Mouse (Mus musculus): ENCODE results near the gene Appl2. TPM values are rescaled to one million over a fixed set of nuclear protein-coding genes. Genes with fewer than 3 reads are reported as not detected.

The Appl2 gene
- polyA plus RNA-seq, 1 experiment from 2014 or later = 42.7 TPM

DNA sequence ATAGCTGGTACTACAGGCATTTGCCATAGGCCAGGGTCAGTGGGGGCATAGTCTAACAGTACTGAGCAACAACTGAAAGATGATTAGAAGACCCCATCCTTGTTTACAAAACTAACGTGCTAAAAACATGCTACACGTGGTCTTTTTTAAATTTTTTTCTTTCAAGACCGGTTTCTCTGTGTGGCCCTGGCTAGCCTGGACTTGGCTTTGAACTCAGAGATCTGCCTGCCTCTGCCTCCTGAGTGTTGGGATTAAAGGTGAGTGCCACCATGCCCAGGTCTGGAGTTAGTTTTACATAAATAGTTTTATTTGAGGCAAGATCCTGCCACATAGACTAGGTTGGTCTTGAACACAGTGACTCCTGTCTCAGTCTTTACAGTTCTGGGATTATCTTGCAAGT is 41.4 kb downstream of the Appl2 start:
- 98% methylated on average over 3 of the region's 3 CpGs for WGBS
- Histone ChIP-seq H3K9ac (no peak overlapping the region), H3K4me3 (no peak overlapping the region), H3K36me3 (peaks cover 82% of the 10 kb centered on the region), H3K27me3 (no peaks in the 10 kb centered on the region), H3K4me1 (replicated peaks) (peaks cover 13% of the 10 kb centered on the region), H3K27ac (replicated peaks) (no peak overlapping the region), H3K9me3 (no peaks in the 10 kb centered on the region), H3K4me2 (no peak overlapping the region)
- no peak for ATAC-seq (ENCODE audit: low read depth)

GRCm38 (mm10) chr10:83605637-83606183 is 42.8 kb downstream of the Appl2 start:
- H3K4me1 ChIP-seq (replicated peaks) = peaks cover 13% of the 10 kb centered on the region
- peaks cover 82% of the 10 kb centered on the region for H3K36me3 ChIP-seq
- no peak overlapping the region for H3K27ac ChIP-seq (replicated peaks)
- H3K4me3 ChIP-seq = no peak overlapping the region
- no peak overlapping the region for H3K4me2 ChIP-seq
- H3K9ac ChIP-seq = no peak overlapping the region
- WGBS = 24% methylated on average over 8 of the region's 8 CpGs
- H3K27me3 ChIP-seq = no peaks in the 10 kb centered on the region
- no peaks in the 10 kb centered on the region for H3K9me3 ChIP-seq
- peak; percentile 55 for ATAC-seq (ENCODE audit: low read depth)

DNA sequence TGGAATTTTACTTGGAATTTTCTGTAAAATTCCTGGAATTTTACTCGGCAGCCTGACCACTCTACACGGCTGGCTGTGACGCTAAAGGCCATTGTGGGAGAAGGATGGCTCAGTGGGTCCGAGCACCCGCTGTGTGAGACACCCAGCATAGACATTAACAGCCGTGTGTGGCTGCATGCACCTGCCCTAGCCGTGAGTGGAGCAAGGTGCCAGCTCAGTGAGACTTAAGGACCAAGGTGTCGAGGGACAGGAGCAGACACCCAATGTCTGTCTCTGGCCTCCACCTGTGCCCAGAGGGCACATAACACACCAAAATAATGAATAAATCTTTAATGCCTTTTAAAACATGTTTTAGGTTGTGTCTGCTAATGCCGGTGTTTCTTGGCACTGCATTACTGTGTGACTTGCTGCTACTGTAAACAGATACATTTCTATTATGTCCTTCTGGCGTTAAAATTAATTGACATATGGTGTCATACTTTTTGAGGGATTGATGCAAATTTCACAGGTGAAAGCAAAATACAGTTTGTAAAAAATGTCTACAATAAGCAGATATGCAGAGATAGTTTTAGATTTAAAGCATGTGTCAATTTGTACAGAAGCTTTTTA is 44.5 kb downstream of the Appl2 start:
- H3K27me3 ChIP-seq = no peaks in the 10 kb centered on the region
- peaks cover 13% of the 10 kb centered on the region for H3K4me1 ChIP-seq (replicated peaks)
- ATAC-seq (ENCODE audit: low read depth) = no peak
- H3K36me3 ChIP-seq = peaks cover 79% of the 10 kb centered on the region
- H3K4me3 ChIP-seq = no peak overlapping the region
- H3K9me3 ChIP-seq = no peaks in the 10 kb centered on the region
- H3K9ac ChIP-seq = no peak overlapping the region
- no peak overlapping the region for H3K27ac ChIP-seq (replicated peaks)
- H3K4me2 ChIP-seq = no peak overlapping the region
- 86% methylated on average over 10 of the region's 10 CpGs for WGBS

GRCm38 (mm10) chr10:83600650-83601049 is 47.9 kb downstream of the Appl2 start:
- 80% methylated on average over 11 of the region's 11 CpGs for WGBS
- Histone ChIP-seq H3K36me3 (peaks cover 74% of the 10 kb centered on the region), H3K4me3 (no peak overlapping the region), H3K4me1 (replicated peaks) (peaks cover 7% of the 10 kb centered on the region), H3K9me3 (no peaks in the 10 kb centered on the region), H3K4me2 (no peak overlapping the region), H3K27ac (replicated peaks) (no peak overlapping the region), H3K27me3 (no peaks in the 10 kb centered on the region), H3K9ac (no peak overlapping the region)
- ATAC-seq (ENCODE audit: low read depth) = no peak

GRCm38 (mm10) chr10:83594526-83594925 is 54.0 kb downstream of the Appl2 start:
- no peak overlapping the region for H3K27ac ChIP-seq (replicated peaks)
- peaks cover 78% of the 10 kb centered on the region for H3K36me3 ChIP-seq
- no peak overlapping the region for H3K4me3 ChIP-seq
- H3K9ac ChIP-seq = no peak overlapping the region
- H3K9me3 ChIP-seq = no peaks in the 10 kb centered on the region
- H3K4me1 ChIP-seq (replicated peaks) = no peaks in the 10 kb centered on the region
- H3K4me2 ChIP-seq = no peak overlapping the region
- 95% methylated on average over 5 of the region's 5 CpGs for WGBS
- no peaks in the 10 kb centered on the region for H3K27me3 ChIP-seq
- no peak for ATAC-seq (ENCODE audit: low read depth)

DNA sequence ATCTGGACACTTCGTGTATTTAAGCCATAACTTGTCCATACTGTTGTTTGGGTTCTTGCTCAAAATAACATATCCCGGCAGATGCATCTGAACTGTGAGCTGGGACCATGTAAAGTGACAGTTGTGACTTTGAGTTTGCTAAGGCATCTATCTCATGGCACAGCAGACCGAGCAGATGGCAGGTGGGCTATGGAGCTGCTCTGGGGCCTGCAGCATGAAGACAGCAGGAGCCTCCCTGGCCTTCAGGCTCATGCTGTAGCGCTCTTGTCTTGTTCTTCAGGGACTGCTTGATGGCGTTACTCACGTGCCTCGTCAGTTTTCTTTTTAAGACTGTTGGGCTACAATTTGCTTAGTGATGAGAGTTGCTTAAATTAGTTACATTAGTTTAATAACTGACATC is 55.9 kb downstream of the Appl2 start:
- Histone ChIP-seq H3K27me3 (no peaks in the 10 kb centered on the region), H3K4me1 (replicated peaks) (no peaks in the 10 kb centered on the region), H3K36me3 (peaks cover 77% of the 10 kb centered on the region), H3K27ac (replicated peaks) (no peak overlapping the region), H3K9me3 (no peaks in the 10 kb centered on the region), H3K9ac (no peak overlapping the region), H3K4me2 (no peak overlapping the region), H3K4me3 (no peak overlapping the region)
- 94% methylated on average over 7 of the region's 7 CpGs for WGBS
- no peak for ATAC-seq (ENCODE audit: low read depth)

GRCm38 (mm10) chr10:83590801-83591200 is 57.7 kb downstream of the Appl2 start:
- H3K4me1 ChIP-seq (replicated peaks) = no peaks in the 10 kb centered on the region
- no peak overlapping the region for H3K27ac ChIP-seq (replicated peaks)
- H3K9me3 ChIP-seq = no peaks in the 10 kb centered on the region
- WGBS = 85% methylated on average over 6 of the region's 6 CpGs
- H3K36me3 ChIP-seq = peaks cover 84% of the 10 kb centered on the region
- H3K9ac ChIP-seq = no peak overlapping the region
- H3K4me3 ChIP-seq = no peak overlapping the region
- ATAC-seq (ENCODE audit: low read depth) = no peak
- no peaks in the 10 kb centered on the region for H3K27me3 ChIP-seq
- H3K4me2 ChIP-seq = no peak overlapping the region

DNA sequence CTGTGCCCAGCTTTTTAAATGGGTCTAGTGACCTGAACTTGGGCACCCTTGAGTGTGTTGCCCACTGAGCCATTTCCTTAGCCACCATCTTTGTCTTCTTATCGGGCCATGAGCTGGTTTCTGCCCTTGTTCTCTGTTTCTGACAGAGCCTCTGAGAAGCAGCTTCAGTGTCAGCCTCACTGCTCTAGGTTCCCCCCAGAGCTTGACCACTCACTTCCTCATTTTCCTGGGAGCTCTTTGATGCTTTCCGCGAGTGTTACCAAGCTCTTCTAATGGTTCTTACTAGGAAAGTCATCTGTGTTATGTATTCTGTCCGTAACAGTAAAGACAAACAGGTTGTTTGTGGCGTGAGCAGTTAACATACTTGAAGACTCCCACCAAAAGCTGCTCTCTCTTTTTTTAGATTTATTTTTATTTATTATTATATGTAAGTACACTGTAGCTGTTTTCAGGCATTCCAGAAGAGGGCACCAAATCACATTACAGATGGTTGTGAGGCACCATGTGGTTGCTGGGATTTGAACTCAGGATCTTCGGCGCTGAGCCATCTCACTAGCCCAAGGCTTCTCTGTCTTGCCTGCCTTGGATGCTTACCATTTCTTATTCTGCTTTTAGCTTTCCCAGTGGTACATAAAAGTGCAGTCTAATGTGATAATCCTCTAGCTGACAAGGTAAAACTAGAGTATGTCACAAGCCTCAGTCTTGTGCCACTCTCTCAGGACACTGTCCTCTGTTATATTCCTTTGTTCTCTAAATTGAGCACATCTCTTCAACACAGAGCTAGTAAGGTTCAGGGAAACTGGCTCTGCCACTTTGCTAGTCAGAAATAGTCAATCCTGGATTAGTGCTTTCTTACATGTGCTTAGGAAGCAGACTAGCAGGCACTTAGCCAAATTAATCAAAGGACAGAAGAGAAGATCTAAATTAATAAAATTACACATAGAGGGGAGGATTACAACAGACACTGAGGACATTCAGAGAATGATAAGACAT is 82.8 kb downstream of the Appl2 start:
- ATAC-seq (ENCODE audit: low read depth) = no peak
- no peak overlapping the region for H3K27ac ChIP-seq (replicated peaks)
- H3K4me3 ChIP-seq = no peak overlapping the region
- no peaks in the 10 kb centered on the region for H3K4me1 ChIP-seq (replicated peaks)
- no peak overlapping the region for H3K4me2 ChIP-seq
- no peaks in the 10 kb centered on the region for H3K27me3 ChIP-seq
- no peak overlapping the region for H3K9ac ChIP-seq
- peaks cover 91% of the 10 kb centered on the region for H3K36me3 ChIP-seq
- H3K9me3 ChIP-seq = no peaks in the 10 kb centered on the region
- WGBS = 96% methylated on average over 7 of the region's 7 CpGs

GRCm38 (mm10) chr10:83563005-83563404 is 85.5 kb downstream of the Appl2 start:
- no peak overlapping the region for H3K9ac ChIP-seq
- H3K27me3 ChIP-seq = no peaks in the 10 kb centered on the region
- no peak for ATAC-seq (ENCODE audit: low read depth)
- H3K4me2 ChIP-seq = no peak overlapping the region
- H3K4me3 ChIP-seq = no peak overlapping the region
- H3K36me3 ChIP-seq = peaks cover 89% of the 10 kb centered on the region
- H3K4me1 ChIP-seq (replicated peaks) = no peaks in the 10 kb centered on the region
- H3K9me3 ChIP-seq = no peaks in the 10 kb centered on the region
- H3K27ac ChIP-seq (replicated peaks) = no peak overlapping the region

Other genes starting within 250 kb of the Appl2 start
- gene Aldh1l2, start 114.6 kb downstream of the Appl2 start, polyA plus RNA-seq (2015; fragmentation: Nextera tagmentation; extraction: Ambion mirVana) = 14.6 and 15.1 TPM in 2 replicates
- 36.6 and 40.3 TPM in 2 replicates for gene Washc4, start 105.0 kb downstream of the Appl2 start, polyA plus RNA-seq (2015; fragmentation: Nextera tagmentation; extraction: Ambion mirVana)
- 58.5 and 68.7 TPM in 2 replicates for gene 1500009L16Rik, start 74.1 kb upstream of the Appl2 start, polyA plus RNA-seq (2015; fragmentation: Nextera tagmentation; extraction: Ambion mirVana)